Mouse (Mus musculus): ENCODE data around the gene Hagh. TPM values are rescaled to one million over a fixed set of nuclear protein-coding genes. Genes with fewer than 3 reads are reported as not detected.

Hagh gene
- polyA plus RNA-seq (2016; fragmentation: Nextera tagmentation; extraction: Ambion mirVana), result 38.9 and 49.0 TPM in 2 replicates

- no peak for DNase-seq (ENCODE audit: low spot score)
- H3K27me3 ChIP-seq (ENCODE audit: insufficient read depth, poor library complexity, severe bottlenecking), result peaks cover 17% of the 10 kb centered on the region
- H3K9me3 ChIP-seq, result no peaks in the 10 kb centered on the region
- H3K36me3 ChIP-seq, result no peaks in the 10 kb centered on the region
- H3K27ac ChIP-seq, result no peak within 1 kb of the TSS
- no peaks in the 10 kb centered on the region for H3K4me1 ChIP-seq
- WGBS, result 56% methylated on average over 8 of the region's 8 CpGs
- H3K4me3 ChIP-seq, result no peak within 1 kb of the TSS
Observed at GRCm38 (mm10) chr17:24839842-24840241, at the start of gene Hagh. TSS of gene Hagh (plus strand) at chr17:24840143.

GRCm38 (mm10) chr17:24792190-24792589, 47.8 kb upstream of the Hagh start:
- no peaks in the 10 kb centered on the region for H3K36me3 ChIP-seq
- H3K9me3 ChIP-seq, result no peaks in the 10 kb centered on the region
- H3K27ac ChIP-seq, result no peak overlapping the region
- no peak overlapping the region for H3K4me3 ChIP-seq
- DNase-seq (ENCODE audit: low spot score), result peak; percentile 70
- H3K4me1 ChIP-seq, result no peaks in the 10 kb centered on the region
- 67% methylated on average over 8 of the region's 8 CpGs for WGBS
- H3K27me3 ChIP-seq (ENCODE audit: insufficient read depth, poor library complexity, severe bottlenecking), result no peaks in the 10 kb centered on the region

- 75% methylated on average over 12 of the region's 12 CpGs for WGBS
- Histone ChIP-seq H3K4me1 (peaks cover 8% of the 10 kb centered on the region; the same call in 1 of the 2 replicates), H3K9me3 (no peaks in the 10 kb centered on the region), H3K27me3 (ENCODE audit: insufficient read depth, poor library complexity, severe bottlenecking) (no peaks in the 10 kb centered on the region), H3K36me3 (no peaks in the 10 kb centered on the region), H3K27ac (no peak overlapping the region), H3K4me3 (no peak overlapping the region)
- DNase-seq (ENCODE audit: low spot score), result peak; percentile 45
Observed at GRCm38 (mm10) chr17:24794791-24795190, 45.2 kb upstream of the Hagh start.

- WGBS, result 70% methylated on average over 3 of the region's 3 CpGs
- H3K27ac ChIP-seq, result no peak overlapping the region
- no peaks in the 10 kb centered on the region for H3K36me3 ChIP-seq
- no peaks in the 10 kb centered on the region for H3K9me3 ChIP-seq
- H3K27me3 ChIP-seq (ENCODE audit: insufficient read depth, poor library complexity, severe bottlenecking), result no peaks in the 10 kb centered on the region
- no peak overlapping the region for H3K4me3 ChIP-seq
- peak; percentile 25 for DNase-seq (ENCODE audit: low spot score)
- peaks cover 8% of the 10 kb centered on the region; the same call in 1 of the 2 replicates for H3K4me1 ChIP-seq
Observed at GRCm38 (mm10) chr17:24796969-24797368, 43.0 kb upstream of the Hagh start.

GRCm38 (mm10) chr17:24798229-24798628, 41.7 kb upstream of the Hagh start:
- DNase-seq (ENCODE audit: low spot score), result peak; percentile 54
- H3K27ac ChIP-seq, result no peak overlapping the region
- WGBS, result 55% methylated on average over 9 of the region's 9 CpGs
- H3K27me3 ChIP-seq (ENCODE audit: insufficient read depth, poor library complexity, severe bottlenecking), result peaks cover 5% of the 10 kb centered on the region; the same call in 1 of the 2 replicates
- peaks cover 8% of the 10 kb centered on the region; the same call in 1 of the 2 replicates for H3K4me1 ChIP-seq
- no peaks in the 10 kb centered on the region for H3K36me3 ChIP-seq
- H3K4me3 ChIP-seq, result no peak overlapping the region
- H3K9me3 ChIP-seq, result no peaks in the 10 kb centered on the region

- H3K4me1 ChIP-seq, result peaks cover 15% of the 10 kb centered on the region
- H3K27me3 ChIP-seq (ENCODE audit: insufficient read depth, poor library complexity, severe bottlenecking), result peaks cover 9% of the 10 kb centered on the region; the same call in 1 of the 2 replicates
- no peaks in the 10 kb centered on the region for H3K36me3 ChIP-seq
- H3K4me3 ChIP-seq, result no peak overlapping the region
- DNase-seq (ENCODE audit: low spot score), result no peak
- no peaks in the 10 kb centered on the region for H3K9me3 ChIP-seq
- 87% methylated on average over 4 of the region's 4 CpGs for WGBS
- no peak overlapping the region for H3K27ac ChIP-seq
Observed at GRCm38 (mm10) chr17:24799476-24799875, 40.5 kb upstream of the Hagh start.

GRCm38 (mm10) chr17:24800524-24800923, 39.4 kb upstream of the Hagh start:
- 65% methylated on average over 3 of the region's 3 CpGs for WGBS
- no peak overlapping the region for H3K27ac ChIP-seq
- H3K4me3 ChIP-seq, result no peak overlapping the region
- H3K9me3 ChIP-seq, result no peaks in the 10 kb centered on the region
- H3K4me1 ChIP-seq, result peaks cover 18% of the 10 kb centered on the region
- DNase-seq (ENCODE audit: low spot score), result peak; percentile 9
- no peaks in the 10 kb centered on the region for H3K36me3 ChIP-seq
- H3K27me3 ChIP-seq (ENCODE audit: insufficient read depth, poor library complexity, severe bottlenecking), result peaks cover 19% of the 10 kb centered on the region

- peak; percentile 91 for DNase-seq (ENCODE audit: low spot score)
- Histone ChIP-seq H3K36me3 (no peaks in the 10 kb centered on the region), H3K9me3 (no peaks in the 10 kb centered on the region), H3K4me3 (peak within 1 kb of the TSS; percentile 77), H3K27ac (peak within 1 kb of the TSS; percentile 76), H3K4me1 (peaks cover 10% of the 10 kb centered on the region), H3K27me3 (ENCODE audit: insufficient read depth, poor library complexity, severe bottlenecking) (peaks cover 45% of the 10 kb centered on the region)
- under 1% methylated on average over 71 of the region's 71 CpGs for WGBS
Observed at GRCm38 (mm10) chr17:24803952-24804951, 35.7 kb upstream of the Hagh start, which contains the start of gene Meiob. TSS of gene Meiob (plus strand) at chr17:24804289.

GRCm38 (mm10) chr17:24811211-24811610, 28.7 kb upstream of the Hagh start:
- Histone ChIP-seq H3K27me3 (ENCODE audit: insufficient read depth, poor library complexity, severe bottlenecking) (peaks cover 25% of the 10 kb centered on the region), H3K4me1 (no peaks in the 10 kb centered on the region), H3K36me3 (no peaks in the 10 kb centered on the region), H3K9me3 (no peaks in the 10 kb centered on the region), H3K4me3 (no peak overlapping the region), H3K27ac (no peak overlapping the region)
- DNase-seq (ENCODE audit: low spot score), result no peak
- WGBS, result 75% methylated on average over 3 of the region's 3 CpGs

- H3K9me3 ChIP-seq, result no peaks in the 10 kb centered on the region
- H3K4me3 ChIP-seq, result no peak overlapping the region
- WGBS, result 34% methylated on average over 2 of the region's 2 CpGs
- no peak for DNase-seq (ENCODE audit: low spot score)
- no peaks in the 10 kb centered on the region for H3K4me1 ChIP-seq
- H3K27me3 ChIP-seq (ENCODE audit: insufficient read depth, poor library complexity, severe bottlenecking), result peaks cover 15% of the 10 kb centered on the region
- no peak overlapping the region for H3K27ac ChIP-seq
- no peaks in the 10 kb centered on the region for H3K36me3 ChIP-seq
Observed at GRCm38 (mm10) chr17:24812215-24812614, 27.7 kb upstream of the Hagh start.

- no peaks in the 10 kb centered on the region for H3K4me1 ChIP-seq
- H3K27ac ChIP-seq, result no peak overlapping the region
- peaks cover 5% of the 10 kb centered on the region; the same call in 1 of the 2 replicates for H3K27me3 ChIP-seq (ENCODE audit: insufficient read depth, poor library complexity, severe bottlenecking)
- no peaks in the 10 kb centered on the region for H3K9me3 ChIP-seq
- H3K36me3 ChIP-seq, result no peaks in the 10 kb centered on the region
- no peak overlapping the region for H3K4me3 ChIP-seq
- WGBS, result 83% methylated on average over 5 of the region's 5 CpGs
- no peak for DNase-seq (ENCODE audit: low spot score)
Observed at GRCm38 (mm10) chr17:24815256-24815655, 24.7 kb upstream of the Hagh start.

GRCm38 (mm10) chr17:24817503-24817902, 22.4 kb upstream of the Hagh start:
- H3K27me3 ChIP-seq (ENCODE audit: insufficient read depth, poor library complexity, severe bottlenecking), result peaks cover 5% of the 10 kb centered on the region; the same call in 1 of the 2 replicates
- DNase-seq (ENCODE audit: low spot score), result no peak
- H3K4me3 ChIP-seq, result no peak overlapping the region
- H3K4me1 ChIP-seq, result no peaks in the 10 kb centered on the region
- no peaks in the 10 kb centered on the region for H3K36me3 ChIP-seq
- no peaks in the 10 kb centered on the region for H3K9me3 ChIP-seq
- WGBS, result 28% methylated on average over 1 of the region's 1 CpGs
- H3K27ac ChIP-seq, result no peak overlapping the region

- Histone ChIP-seq H3K27ac (no peak overlapping the region), H3K9me3 (no peaks in the 10 kb centered on the region), H3K4me3 (no peak overlapping the region), H3K4me1 (no peaks in the 10 kb centered on the region), H3K36me3 (no peaks in the 10 kb centered on the region), H3K27me3 (ENCODE audit: insufficient read depth, poor library complexity, severe bottlenecking) (peaks cover 4% of the 10 kb centered on the region; the same call in 1 of the 2 replicates)
- no peak for DNase-seq (ENCODE audit: low spot score)
- 52% methylated on average over 6 of the region's 6 CpGs for WGBS
Observed at GRCm38 (mm10) chr17:24818172-24818571, 21.8 kb upstream of the Hagh start.

Data from heart, embryonic 10.5 days (tissue).